Mouse (Mus musculus): ENCODE measurements around the gene Ppp1cc.
"Not testable (repeated sequence)": the region's sequence is repeated elsewhere in the genome, so short reads cannot be mapped to it uniquely, and the experiment has no call there.

Gene Ppp1cc

DNA sequence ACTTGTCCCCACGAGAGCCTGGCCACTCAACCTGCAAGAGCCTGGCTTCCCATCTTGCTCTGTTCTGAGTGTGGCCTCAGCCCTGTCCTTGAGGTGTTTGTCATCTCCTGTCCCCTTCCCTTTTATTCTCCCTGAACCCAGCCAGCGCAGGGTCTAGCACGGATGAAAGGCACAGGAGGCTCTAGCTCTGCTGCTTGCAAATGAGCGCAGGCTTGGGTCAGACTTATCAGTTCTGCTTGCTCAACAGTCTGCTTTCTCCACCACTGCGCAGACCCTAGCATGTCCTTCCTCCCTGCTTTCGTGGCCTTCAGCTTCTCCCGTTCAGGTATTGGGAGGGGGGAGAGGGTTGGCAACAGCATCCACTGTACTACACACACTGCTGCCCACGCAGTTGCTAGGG lies 54.0 kb downstream of the Ppp1cc start:
- DNase-seq (ENCODE audit: low read depth, low spot score): no peak

- not testable (repeated sequence) for DNase-seq (ENCODE audit: low read depth, low spot score)
These were observed 54.7 kb downstream of the Ppp1cc start for GRCm38 (mm10) chr5:122212820-122213219.

- no peak for DNase-seq (ENCODE audit: low read depth, low spot score)
These were observed 55.8 kb downstream of the Ppp1cc start for GRCm38 (mm10) chr5:122213861-122214260.

DNA sequence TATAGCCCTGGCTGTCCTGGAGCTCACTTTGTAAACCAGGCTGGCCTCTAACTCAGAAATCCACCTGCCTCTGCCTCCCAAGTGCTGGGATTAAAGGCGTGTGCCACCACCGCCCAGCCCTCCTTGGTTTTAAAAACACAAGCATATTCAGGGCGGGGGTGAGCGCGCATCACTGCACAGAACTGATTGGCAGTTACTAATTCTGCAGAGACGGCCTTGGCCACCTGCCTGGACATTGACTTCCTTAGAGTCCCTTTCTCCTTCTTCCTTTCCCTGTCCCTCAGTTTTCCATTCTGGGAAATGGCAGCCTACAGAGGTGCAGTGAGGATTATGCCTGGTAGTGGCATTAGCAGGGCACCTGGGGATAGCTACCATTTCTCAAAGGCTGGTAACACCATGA lies 59.6 kb downstream of the Ppp1cc start:
- peak; percentile 51 for DNase-seq (ENCODE audit: low read depth, low spot score)

DNA sequence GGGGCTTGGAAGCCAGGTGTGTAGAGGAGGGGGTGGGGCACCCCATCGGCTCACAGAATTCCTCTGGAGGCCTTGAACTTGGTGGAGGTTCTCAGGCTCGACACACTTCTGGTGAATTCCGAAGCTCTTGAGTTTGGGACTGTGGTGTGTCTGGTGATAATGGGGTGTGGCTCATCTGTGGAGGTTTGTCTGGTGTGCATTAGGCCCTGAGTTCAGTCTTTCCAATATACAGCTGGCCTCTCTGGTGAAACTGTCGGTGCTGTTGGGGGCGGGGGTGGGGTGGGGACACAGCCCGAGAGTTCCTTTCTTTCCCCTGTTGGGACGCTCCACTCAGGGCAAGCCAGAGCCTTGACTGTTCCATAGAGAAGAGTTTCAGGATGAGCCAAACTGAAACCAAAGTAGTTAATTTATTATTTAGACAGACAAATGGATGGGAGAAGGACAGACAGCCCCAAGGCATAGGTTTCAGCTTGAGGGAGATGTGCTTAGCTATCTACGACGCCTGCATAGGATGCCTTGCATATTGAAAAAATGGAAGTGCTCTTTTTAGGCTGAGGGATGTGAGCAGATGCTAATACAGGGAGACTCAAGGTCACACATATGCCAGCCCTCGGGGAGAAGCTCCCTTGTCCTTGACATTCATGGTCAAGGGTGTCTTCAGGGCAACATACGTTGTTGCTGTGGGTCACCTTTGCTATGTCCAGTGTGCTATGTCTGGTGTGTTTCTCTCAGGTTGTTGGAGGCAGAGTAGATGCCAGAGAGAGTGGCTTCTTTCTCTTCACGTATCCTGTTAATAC lies 60.2 kb downstream of the Ppp1cc start:
- no peak for DNase-seq (ENCODE audit: low read depth, low spot score)

GRCm38 (mm10) chr5:122218928-122219327 lies 60.9 kb downstream of the Ppp1cc start:
- peak; percentile 39 for DNase-seq (ENCODE audit: low read depth, low spot score)

GRCm38 (mm10) chr5:122219655-122220629 lies 61.9 kb downstream of the Ppp1cc start:
- DNase-seq (ENCODE audit: low read depth, low spot score): peak; percentile 92

- no peak for DNase-seq (ENCODE audit: low read depth, low spot score)
These were observed 63.0 kb downstream of the Ppp1cc start for GRCm38 (mm10) chr5:122221085-122221484.

DNA sequence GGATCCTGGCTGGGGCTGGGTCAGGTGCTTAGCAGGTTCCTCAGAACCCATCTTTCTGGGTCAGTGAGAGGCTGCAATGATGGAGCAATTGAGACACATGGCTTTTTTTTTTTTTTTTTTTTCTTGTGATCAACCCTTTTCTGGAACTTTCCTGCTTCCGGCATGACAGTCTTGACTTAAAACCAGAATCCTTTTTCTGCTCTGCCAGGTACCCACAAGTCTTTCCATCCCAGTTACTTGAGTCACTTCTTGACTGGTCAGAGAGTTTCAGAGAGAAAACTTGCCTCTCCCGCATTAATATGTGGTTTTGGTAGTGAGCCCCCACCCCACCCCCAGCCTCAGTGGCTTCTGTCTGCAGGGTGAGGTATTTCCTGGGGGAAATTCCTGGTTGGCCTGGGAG lies 66.2 kb downstream of the Ppp1cc start:
- DNase-seq (ENCODE audit: low read depth, low spot score): no peak
